24 mouse cellular contexts compared by ENCODE assay signal in the genomic region with DNA sequence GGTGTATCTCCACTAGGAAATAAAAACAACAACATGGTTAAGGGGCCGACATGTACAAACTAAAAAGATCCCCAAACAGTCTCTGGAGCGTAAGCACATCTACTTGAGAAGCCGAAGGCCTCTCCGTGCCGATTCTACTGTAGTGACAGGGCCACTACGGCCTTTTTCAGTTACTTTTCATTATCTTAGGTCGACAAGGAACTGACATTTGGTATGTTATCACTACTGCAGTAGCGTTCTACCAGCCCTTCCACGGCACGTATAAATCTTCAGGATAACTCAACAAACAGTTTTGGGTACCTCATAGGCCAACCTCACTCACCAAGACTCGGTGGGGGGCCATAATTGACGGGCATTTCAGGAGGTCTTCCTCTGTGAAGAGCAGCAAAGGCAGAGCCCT. TPM values are rescaled to one million over a fixed set of nuclear protein-coding genes. Genes with fewer than 3 reads are reported as not detected.
DNase-seq lines count a peak whose midpoint lies in the region; ATAC-seq and TF ChIP-seq lines count a peak whose summit lies in the region.
"Had no signal": no experiment of that assay in that cellular context is flagged by ENCODE, and none has a peak within 500 bp of the region (broad histone marks: within the 10 kb centered on the region; RNA-seq: fewer than 3 reads in every experiment).

No protein-coding gene starts in this region.

- peak; percentile 65 for ATAC-seq in liver, embryonic 12.5 days
- no peak for ATAC-seq in liver, postnatal 0 days
- peak; percentile 47; the same call in 1 of the 2 replicates for ATAC-seq in liver, embryonic 14.5 days (ENCODE audit: insufficient read depth)
- ATAC-seq in liver, embryonic 16.5 days (ENCODE audit: low read depth): peak; percentile 50
- peak; percentile 60 for ATAC-seq in megakaryocyte-erythroid progenitor cell, adult 5-6 weeks (replicated peaks; ENCODE audit: low FRiP score, low TSS enrichment, poor library complexity, severe bottlenecking)
- ATAC-seq: forebrain, embryonic 13.5 days; forebrain, embryonic 15.5 days; forebrain, postnatal 0 days had no signal

- H3K4me1 ChIP-seq in liver, embryonic 12.5 days: 0 out of 2 replicates have a peak, but pooled peaks cover 12% of the 10 kb centered on the region
- H3K4me1 ChIP-seq in liver, postnatal 0 days (ENCODE audit: insufficient read depth): no peaks in the 10 kb centered on the region
- H3K4me1 ChIP-seq in liver, embryonic 14.5 days (replicated peaks; ENCODE audit: control insufficient read depth in 2 of 2, insufficient read depth in 2 of 2, low read length in 1 of 2): peaks cover 0 to 4% of the 10 kb centered on the region in 2 experiments; a peak in 1 of 4 replicates
- no peaks in the 10 kb centered on the region; the same call in 1 of the 2 replicates for H3K4me1 ChIP-seq in liver, embryonic 16.5 days (ENCODE audit: control insufficient read depth, low read depth, low read length)
- H3K4me1 ChIP-seq: embryonic facial prominence, embryonic 13.5 days; embryonic facial prominence, embryonic 15.5 days; forebrain, embryonic 10.5 days; forebrain, embryonic 13.5 days; forebrain, embryonic 15.5 days had no signal

- TF ChIP-seq CTCF in liver, postnatal 0 days (IDR thresholded peaks at IDR 0.05; ENCODE audit: low read depth): no peak
- no peak for TF ChIP-seq CTCF in liver, embryonic 14.5 days (IDR thresholded peaks at IDR 0.05; ENCODE audit: low read depth)

- H3K27ac ChIP-seq in liver, embryonic 12.5 days: no peak overlapping the region
- no peak overlapping the region for H3K27ac ChIP-seq in liver, postnatal 0 days (ENCODE audit: low read depth)
- H3K27ac ChIP-seq in liver, embryonic 14.5 days: no peak overlapping the region
- H3K27ac ChIP-seq in liver, embryonic 16.5 days (ENCODE audit: low read length): no peak overlapping the region
- H3K27ac ChIP-seq: embryonic facial prominence, embryonic 13.5 days; embryonic facial prominence, embryonic 15.5 days; forebrain, embryonic 10.5 days; forebrain, embryonic 13.5 days; forebrain, embryonic 15.5 days had no signal

- no peaks in the 10 kb centered on the region for H3K27me3 ChIP-seq in liver, embryonic 12.5 days (replicated peaks)
- H3K27me3 ChIP-seq in liver, postnatal 0 days (ENCODE audit: insufficient read depth, low read length): no peaks in the 10 kb centered on the region
- no peaks in the 10 kb centered on the region for H3K27me3 ChIP-seq in liver, embryonic 14.5 days (ENCODE audit: control insufficient read depth, insufficient read depth, low read length)
- no peaks in the 10 kb centered on the region for H3K27me3 ChIP-seq in liver, embryonic 16.5 days (ENCODE audit: control insufficient read depth, insufficient read depth, low read depth, low read length)
- H3K27me3 ChIP-seq: embryonic facial prominence, embryonic 13.5 days; embryonic facial prominence, embryonic 15.5 days; forebrain, embryonic 13.5 days; forebrain, embryonic 15.5 days had no signal

- peaks cover 71% of the 10 kb centered on the region for H3K36me3 ChIP-seq in liver, embryonic 12.5 days
- H3K36me3 ChIP-seq in liver, postnatal 0 days (replicated peaks; ENCODE audit: insufficient read depth, low read length): peaks cover 44% of the 10 kb centered on the region
- peaks cover 5% of the 10 kb centered on the region; the same call in 1 of the 2 replicates for H3K36me3 ChIP-seq in liver, embryonic 14.5 days (replicated peaks; ENCODE audit: control insufficient read depth, insufficient read depth, low read depth)
- peaks cover 8% of the 10 kb centered on the region for H3K36me3 ChIP-seq in liver, embryonic 16.5 days (ENCODE audit: control insufficient read depth, insufficient read depth)

- H3K9ac ChIP-seq in liver, embryonic 12.5 days: no peak overlapping the region
- H3K9ac ChIP-seq in liver, postnatal 0 days (replicated peaks): no peak overlapping the region
- no peak overlapping the region for H3K9ac ChIP-seq in liver, embryonic 14.5 days (replicated peaks)
- no peak overlapping the region for H3K9ac ChIP-seq in liver, embryonic 16.5 days (ENCODE audit: low read depth, low read length)
- H3K9ac ChIP-seq: embryonic facial prominence, embryonic 13.5 days; embryonic facial prominence, embryonic 15.5 days; forebrain, embryonic 13.5 days; forebrain, embryonic 15.5 days; forebrain, postnatal 0 days had no signal

- WGBS in liver, embryonic 12.5 days (ENCODE audit: insufficient replicate concordance): 61% methylated on average over 12 of the region's 12 CpGs
- 72% methylated on average over 12 of the region's 12 CpGs for whole genome bisulfite sequencing in liver, postnatal 0 days (ENCODE audit: insufficient replicate concordance)
- 53% methylated on average over 12 of the region's 12 CpGs for WGBS in liver, embryonic 14.5 days (ENCODE audit: insufficient replicate concordance)
- WGBS in liver, embryonic 16.5 days (ENCODE audit: insufficient replicate concordance): 48% methylated on average over 12 of the region's 12 CpGs

- DNase-seq in liver, postnatal 0 days: no peak
- DNase-seq in liver, embryonic 14.5 days (ENCODE audit: low read depth in 3 of 3, low spot score in 3 of 3): no peak
- no peak for DNase-seq in right cerebral cortex, postnatal 14 days
- no peak for DNase-seq in kidney, adult 8-10 months
- DNase-seq in gastrocnemius, adult 18-20 months (ENCODE audit: low spot score): no peak
- DNase-seq: adrenal gland, adult 2 months; adrenal gland, postnatal 10 days; adrenal gland, postnatal 36 days; cerebellum, adult 11-12 months; cerebellum, adult 2 months; cerebellum, adult 9-11 months; cerebellum, postnatal 14 days; cerebellum, postnatal 36 days; embryo, embryonic 11 days; forebrain, postnatal 0 days had no signal

- H3K4me3 ChIP-seq in liver, embryonic 12.5 days: no peak overlapping the region
- H3K4me3 ChIP-seq in liver, postnatal 0 days (ENCODE audit: low read depth, low read length): no peak overlapping the region
- no peak overlapping the region for H3K4me3 ChIP-seq in liver, embryonic 14.5 days (ENCODE audit: insufficient read depth in 1 of 2, low read depth in 2 of 2, low read length in 2 of 2)
- H3K4me3 ChIP-seq in liver, embryonic 16.5 days (ENCODE audit: low read depth, low read length): no peak overlapping the region
- H3K4me3 ChIP-seq: embryonic facial prominence, embryonic 13.5 days; embryonic facial prominence, embryonic 15.5 days; erythroblast, embryonic 14.5 days; forebrain, embryonic 10.5 days; forebrain, embryonic 13.5 days; forebrain, embryonic 15.5 days had no signal

- H3K9me3 ChIP-seq in liver, embryonic 12.5 days (replicated peaks): no peaks in the 10 kb centered on the region
- no peaks in the 10 kb centered on the region for H3K9me3 ChIP-seq in liver, postnatal 0 days (ENCODE audit: low read length)
- no peaks in the 10 kb centered on the region for H3K9me3 ChIP-seq in liver, embryonic 14.5 days (ENCODE audit: control insufficient read depth, low read length)
- H3K9me3 ChIP-seq in liver, embryonic 16.5 days (replicated peaks; ENCODE audit: control insufficient read depth, low read length): no peaks in the 10 kb centered on the region
- H3K9me3 ChIP-seq: embryonic facial prominence, embryonic 13.5 days; embryonic facial prominence, embryonic 15.5 days; forebrain, embryonic 10.5 days; forebrain, embryonic 13.5 days; forebrain, embryonic 15.5 days had no signal

- TF ChIP-seq EP300 in liver, postnatal 0 days (IDR thresholded peaks at IDR 0.05; ENCODE audit: low read depth): no peak
- peak; percentile 61 for TF ChIP-seq EP300 in liver, embryonic 14.5 days (IDR thresholded peaks at IDR 0.05; ENCODE audit: low read depth)

- no peak overlapping the region for H3K4me2 ChIP-seq in liver, embryonic 12.5 days
- no peak overlapping the region for H3K4me2 ChIP-seq in liver, postnatal 0 days (ENCODE audit: low read depth, low read length)
- no peak overlapping the region for H3K4me2 ChIP-seq in liver, embryonic 14.5 days (ENCODE audit: low read depth)
- no peak overlapping the region for H3K4me2 ChIP-seq in liver, embryonic 16.5 days (ENCODE audit: low read depth, low read length)
- H3K4me2 ChIP-seq: embryonic facial prominence, embryonic 13.5 days; embryonic facial prominence, embryonic 15.5 days; forebrain, embryonic 13.5 days; forebrain, embryonic 15.5 days had no signal

RNA-seq across cellular contexts. Expression of a gene that starts 16.2 kb away (rescaled TPM):
- 26.6 and 27.6 TPM in 2 replicates for polyA plus RNA-seq in liver, embryonic 12.5 days (2016; fragmentation: Nextera tagmentation; extraction: Ambion mirVana)
- 12.3 and 12.8 TPM in 2 replicates for polyA plus RNA-seq in liver, postnatal 0 days (2015; fragmentation: Nextera tagmentation; extraction: Ambion mirVana)
- 4.8 and 7.3 TPM in 2 replicates for polyA plus RNA-seq in liver, embryonic 14.5 days (2012; rRNA removed)
- 12.3 and 14.3 TPM in 2 replicates for polyA plus RNA-seq in liver, embryonic 14.5 days (2014; fragmentation: Nextera tagmentation; extraction: Ambion mirVana)
- 12.0 and 14.5 TPM in 2 replicates for polyA plus RNA-seq in liver, embryonic 16.5 days (2015; fragmentation: Nextera tagmentation; extraction: Ambion mirVana)
- total RNA-seq in megakaryocyte-erythroid progenitor cell, adult 5-6 weeks (2014; fragmentation: Nextera tagmentation): 66.3 and 76.7 TPM in 2 replicates
- total RNA-seq in megakaryocyte-erythroid progenitor cell, adult 5-6 weeks (2017): 56.5 and 66.8 TPM in 2 replicates
- total RNA-seq in gastrocnemius, adult 18-20 months (2021): 10 to 100 TPM; 48.7 to 51.2 TPM
